Mouse (Mus musculus): ENCODE results near the gene Naa60. TPM values are rescaled to one million over a fixed set of nuclear protein-coding genes. Genes with fewer than 3 reads are reported as not detected.

Gene Naa60
- polyA plus RNA-seq, 1 experiment from 2014 or later, result 58.4 TPM

DNA sequence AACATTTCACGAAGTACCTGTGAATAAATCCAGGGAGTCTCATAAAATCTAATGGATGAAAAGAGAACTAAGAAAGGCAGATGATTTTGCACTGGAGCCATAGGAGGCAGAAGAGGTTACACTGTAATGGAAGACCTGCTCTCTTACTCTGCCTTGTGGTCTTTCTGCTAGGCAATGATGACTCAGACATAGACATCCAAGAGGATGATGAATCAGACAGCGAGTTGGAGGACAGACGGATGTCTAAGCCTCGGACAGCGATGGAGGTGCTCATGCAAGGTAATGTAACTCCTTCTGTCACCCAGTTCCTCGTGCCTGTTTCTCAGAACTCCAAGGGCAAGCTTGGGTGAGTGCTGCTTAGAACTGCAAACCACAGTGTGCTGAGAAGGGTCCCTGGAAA, 61.4 kb downstream of the Naa60 start:
- no peaks in the 10 kb centered on the region for H3K4me1 ChIP-seq (ENCODE audit: control insufficient read depth, insufficient read depth, low read length)
- 91% methylated on average over 6 of the region's 6 CpGs for WGBS
- no peak overlapping the region for H3K9ac ChIP-seq (ENCODE audit: low read depth, low read length)
- no peak overlapping the region for H3K27ac ChIP-seq (ENCODE audit: low read depth, low read length)
- no peaks in the 10 kb centered on the region for H3K27me3 ChIP-seq (ENCODE audit: control insufficient read depth, insufficient read depth, low read length)
- H3K9me3 ChIP-seq (ENCODE audit: control insufficient read depth, low read length), result no peaks in the 10 kb centered on the region
- H3K4me3 ChIP-seq (ENCODE audit: low read length), result no peak overlapping the region
- H3K36me3 ChIP-seq (ENCODE audit: control insufficient read depth, insufficient read depth, low read length), result peaks cover 49% of the 10 kb centered on the region
- no peak overlapping the region for H3K4me2 ChIP-seq (replicated peaks; ENCODE audit: low read depth, low read length)
- no peak for ATAC-seq (ENCODE audit: low FRiP score, low TSS enrichment)

DNA sequence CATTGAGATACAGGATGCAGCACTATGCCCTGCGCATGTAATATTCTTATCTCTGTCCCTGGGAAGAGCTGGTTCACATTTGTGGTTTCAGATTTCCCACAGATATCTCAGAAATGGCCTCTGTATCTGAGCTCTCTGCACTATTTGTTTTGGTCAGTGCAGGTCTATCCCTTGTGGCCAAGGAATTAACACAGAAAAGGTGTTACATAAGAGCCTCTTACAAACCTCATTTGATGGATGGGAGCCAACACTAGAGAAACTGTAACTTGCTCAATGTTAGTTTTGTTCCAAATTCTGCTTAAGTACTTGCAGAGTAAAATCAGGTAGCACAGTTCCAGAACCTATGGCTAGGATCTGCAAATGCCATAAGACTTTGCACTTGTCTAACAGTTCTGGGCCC, 61.9 kb downstream of the Naa60 start:
- H3K4me3 ChIP-seq (ENCODE audit: low read length), result no peak overlapping the region
- no peak overlapping the region for H3K9ac ChIP-seq (ENCODE audit: low read depth, low read length)
- H3K36me3 ChIP-seq (ENCODE audit: control insufficient read depth, insufficient read depth, low read length), result peaks cover 48% of the 10 kb centered on the region
- H3K27me3 ChIP-seq (ENCODE audit: control insufficient read depth, insufficient read depth, low read length), result no peaks in the 10 kb centered on the region
- no peak overlapping the region for H3K27ac ChIP-seq (ENCODE audit: low read depth, low read length)
- 89% methylated on average over 1 of the region's 1 CpGs for WGBS
- H3K4me1 ChIP-seq (ENCODE audit: control insufficient read depth, insufficient read depth, low read length), result no peaks in the 10 kb centered on the region
- H3K9me3 ChIP-seq (ENCODE audit: control insufficient read depth, low read length), result no peaks in the 10 kb centered on the region
- H3K4me2 ChIP-seq (replicated peaks; ENCODE audit: low read depth, low read length), result no peak overlapping the region
- no peak for ATAC-seq (ENCODE audit: low FRiP score, low TSS enrichment)

DNA sequence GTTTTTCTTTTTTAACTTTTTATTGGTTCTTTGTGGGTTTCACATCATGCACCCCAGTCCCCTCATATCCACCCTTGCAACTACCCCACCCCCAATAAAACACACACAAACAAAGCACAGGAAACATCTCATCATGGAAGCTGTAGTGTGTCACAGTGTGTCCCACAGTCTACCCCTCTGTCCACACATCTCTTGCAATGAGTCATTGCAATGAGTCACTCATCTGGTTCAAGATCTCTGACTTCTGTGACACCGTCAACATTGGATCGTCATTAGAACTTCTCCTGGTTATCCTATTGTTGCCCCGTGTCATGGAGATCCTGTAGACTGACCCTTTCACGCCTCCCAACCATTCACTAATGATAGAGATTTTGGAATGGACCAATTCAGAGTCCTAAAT, 62.5 kb downstream of the Naa60 start:
- 90% methylated on average over 4 of the region's 4 CpGs for WGBS
- no peak overlapping the region for H3K4me3 ChIP-seq (ENCODE audit: low read length)
- no peak overlapping the region for H3K4me2 ChIP-seq (replicated peaks; ENCODE audit: low read depth, low read length)
- H3K27ac ChIP-seq (ENCODE audit: low read depth, low read length), result no peak overlapping the region
- no peaks in the 10 kb centered on the region for H3K4me1 ChIP-seq (ENCODE audit: control insufficient read depth, insufficient read depth, low read length)
- H3K27me3 ChIP-seq (ENCODE audit: control insufficient read depth, insufficient read depth, low read length), result no peaks in the 10 kb centered on the region
- ATAC-seq (ENCODE audit: low FRiP score, low TSS enrichment), result no peak
- H3K9ac ChIP-seq (ENCODE audit: low read depth, low read length), result no peak overlapping the region
- peaks cover 44% of the 10 kb centered on the region for H3K36me3 ChIP-seq (ENCODE audit: control insufficient read depth, insufficient read depth, low read length)
- H3K9me3 ChIP-seq (ENCODE audit: control insufficient read depth, low read length), result no peaks in the 10 kb centered on the region

DNA sequence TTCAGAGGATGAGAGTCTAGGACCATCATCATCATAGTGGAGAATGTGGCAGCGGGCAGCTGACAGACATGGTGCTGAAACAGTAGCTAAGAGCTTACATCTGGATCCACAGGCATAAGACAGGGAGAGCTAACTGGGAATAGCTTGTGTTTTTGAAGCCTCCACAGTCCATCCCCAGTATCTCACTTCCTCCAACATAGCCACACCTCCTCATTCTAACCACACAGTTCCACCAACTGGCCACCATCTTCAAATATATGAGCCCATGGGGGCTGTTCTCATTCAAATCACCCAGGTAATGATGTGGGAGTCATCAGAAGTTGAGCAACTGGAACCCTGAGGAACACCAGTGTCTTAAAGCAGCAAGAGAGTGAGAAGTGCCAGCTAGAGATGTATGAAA, 79.0 kb downstream of the Naa60 start:
- no peak for ATAC-seq (ENCODE audit: low FRiP score, low TSS enrichment)
- Histone ChIP-seq H3K4me2 (replicated peaks; ENCODE audit: low read depth, low read length) (no peak overlapping the region), H3K9ac (ENCODE audit: low read depth, low read length) (no peak overlapping the region), H3K9me3 (ENCODE audit: control insufficient read depth, low read length) (no peaks in the 10 kb centered on the region), H3K4me3 (ENCODE audit: low read length) (no peak overlapping the region), H3K27me3 (ENCODE audit: control insufficient read depth, insufficient read depth, low read length) (no peaks in the 10 kb centered on the region), H3K27ac (ENCODE audit: low read depth, low read length) (no peak overlapping the region), H3K4me1 (ENCODE audit: control insufficient read depth, insufficient read depth, low read length) (no peaks in the 10 kb centered on the region), H3K36me3 (ENCODE audit: control insufficient read depth, insufficient read depth, low read length) (no peaks in the 10 kb centered on the region)
- WGBS, result 95% methylated on average over 1 of the region's 1 CpGs

Small RNA genes within 50 kb of the gene (microRNA-seq; reads per million reads assigned to microRNA genes)
- gene Gm23493, result not detected

Other genes with a start within 250 kb of the Naa60 start
- not detected in 2 replicates for gene Mefv, start 154.3 kb upstream of the Naa60 start, polyA plus RNA-seq (2014; fragmentation: Nextera tagmentation; extraction: Ambion mirVana)
- gene Zfp263, start 128.3 kb upstream of the Naa60 start, polyA plus RNA-seq (2014; fragmentation: Nextera tagmentation; extraction: Ambion mirVana), result 26.9 and 29.4 TPM in 2 replicates
- not detected in 2 replicates for gene Olfr15, start 41.5 kb upstream of the Naa60 start, polyA plus RNA-seq (2014; fragmentation: Nextera tagmentation; extraction: Ambion mirVana)
- gene Zfp174, start 25.1 kb upstream of the Naa60 start, polyA plus RNA-seq (2014; fragmentation: Nextera tagmentation; extraction: Ambion mirVana), result 0.54 and 1.4 TPM in 2 replicates
- gene Zfp597, start 12.2 kb downstream of the Naa60 start, polyA plus RNA-seq (2014; fragmentation: Nextera tagmentation; extraction: Ambion mirVana), result 3.7 and 7.1 TPM in 2 replicates
- gene Gm20695, start 12.3 kb downstream of the Naa60 start, polyA plus RNA-seq (2014; fragmentation: Nextera tagmentation; extraction: Ambion mirVana), result 0.70 and 2.9 TPM in 2 replicates
- gene 1700037C18Rik, start 36.3 kb downstream of the Naa60 start, polyA plus RNA-seq (2014; fragmentation: Nextera tagmentation; extraction: Ambion mirVana), result 7.0 and 10.2 TPM in 2 replicates
- 25.0 and 26.2 TPM in 2 replicates for gene Cluap1, start 36.4 kb downstream of the Naa60 start, polyA plus RNA-seq (2014; fragmentation: Nextera tagmentation; extraction: Ambion mirVana)
- gene Nlrc3, start 104.3 kb downstream of the Naa60 start, polyA plus RNA-seq (2014; fragmentation: Nextera tagmentation; extraction: Ambion mirVana), result 1.7 and 2.1 TPM in 2 replicates
- 15.8 and 33.2 TPM in 2 replicates for gene Slx4, start 131.4 kb downstream of the Naa60 start, polyA plus RNA-seq (2014; fragmentation: Nextera tagmentation; extraction: Ambion mirVana)
- 4.6 and 8.0 TPM in 2 replicates for gene Dnase1, start 164.6 kb downstream of the Naa60 start, polyA plus RNA-seq (2014; fragmentation: Nextera tagmentation; extraction: Ambion mirVana)
- gene Trap1, start 205.5 kb downstream of the Naa60 start, polyA plus RNA-seq (2014; fragmentation: Nextera tagmentation; extraction: Ambion mirVana), result 95.9 and 116 TPM in 2 replicates